Mouse (Mus musculus) limb, embryonic 14.5 days (tissue): Measurements from ENCODE around the gene Crabp2. TPM values are rescaled to one million over a fixed set of nuclear protein-coding genes. Genes with fewer than 3 reads are reported as not detected.

Source experiments
- ATAC-seq: fragments of 200-750 bp; cut with Nextera tagmentation; 2 replicates; pipeline ENCODE4 v1.8.0; 2017; ENCODE audit warnings: low read depth, moderate number of reproducible peaks, moderate TSS enrichment; ENCODE audit not compliant: low FRiP score
- DNase-seq: peaks from one replicate; pipeline ENCODE4 v3.0.0-alpha.2; 2015; ENCODE audit warnings: low spot score
- H3K27ac ChIP-seq: fragments of 300-500 bp; sonication (generic); replicated peaks from 2 replicates; pipeline ENCODE4 v1.5.1; 2014; ENCODE audit warnings: low read depth, mild to moderate bottlenecking, low read length, moderate library complexity, mixed read lengths
- H3K27me3 ChIP-seq: fragments of 300-500 bp; sonication (generic); 2 replicates; pipeline ENCODE4 v1.6.1; 2014; ENCODE audit warnings: low read length, mixed read lengths; ENCODE audit not compliant: control insufficient read depth, insufficient read depth
- H3K36me3 ChIP-seq: fragments of 300-500 bp; sonication (generic); 2 replicates; pipeline ENCODE4 v1.6.1; 2014; ENCODE audit warnings: mild to moderate bottlenecking, low read length, moderate library complexity, mixed read lengths; ENCODE audit not compliant: control insufficient read depth, insufficient read depth
- H3K4me1 ChIP-seq: fragments of 300-500 bp; sonication (generic); 2 replicates; pipeline ENCODE4 v1.6.1; 2014; ENCODE audit warnings: antibody characterized with exemption, low read length, mixed read lengths; ENCODE audit not compliant: control insufficient read depth, insufficient read depth
- H3K4me2 ChIP-seq: fragments of 300-500 bp; sonication (generic); replicated peaks from 2 replicates; pipeline ENCODE4 v1.6.1; 2014; ENCODE audit warnings: low read depth, mild to moderate bottlenecking, low read length, moderate library complexity; ENCODE audit not compliant: severe bottlenecking
- H3K4me3 ChIP-seq: fragments of 300-500 bp; sonication (generic); replicated peaks from 2 replicates; pipeline ENCODE4 v1.5.1; 2014; ENCODE audit warnings: low read length
- H3K9ac ChIP-seq: fragments of 300-500 bp; sonication (generic); 2 replicates; pipeline ENCODE4 v1.6.1; 2014; ENCODE audit warnings: mild to moderate bottlenecking, low read depth, low read length, moderate library complexity; ENCODE audit not compliant: severe bottlenecking
- H3K9me3 ChIP-seq: fragments of 300-500 bp; sonication (generic); 2 replicates; pipeline ENCODE4 v1.6.1; 2016; ENCODE audit warnings: low read length; ENCODE audit not compliant: control insufficient read depth
- POLR2A ChIP-seq: fragments of 200-500 bp; IDR thresholded peaks from 2 replicates; pipeline ENCODE4 v1.8.0; 2012; ENCODE audit warnings: inconsistent platforms, mild to moderate bottlenecking, moderate library complexity, borderline replicate concordance; ENCODE audit not compliant: insufficient read depth, insufficient read length; ENCODE audit errors: extremely low read depth
- WGBS: fragments of 180-500 bp; shearing (Covaris S2); extraction: QIAGEN DNeasy Blood & Tissue Kit; methylation state at CpG from one replicate; pipeline ENCODE4 v1.1.7; 2014; 5-methylcytosine and 5-hydroxymethylcytosine counted together
- polyA plus RNA-seq, 2 experiments: library from polyadenylated mRNA; depleted of rRNA in 1 of 2; stranded (reverse) in 1 of 2; unstranded in 1 of 2; fragments of >200 nt; fragmentation: Nextera tagmentation in 1 of 2; extraction: Ambion mirVana in 1 of 2; gene quantifications; 2 replicates each; pipeline versions ENCODE4 v1.2.1 to v1.2.3; 2012 to 2014

Gene Crabp2
- polyA plus RNA-seq, 2 experiments: 192 to 267 TPM

GRCm38 (mm10) chr3:87944838-87945600 lies 3.4 kb upstream of the Crabp2 start:
- ATAC-seq: peak; percentile 19; the same call in 1 of the 2 replicates
- TF ChIP-seq POLR2A: no peak
- no peaks in the 10 kb centered on the region for H3K27me3 ChIP-seq
- peaks cover 50% of the 10 kb centered on the region for H3K4me1 ChIP-seq
- H3K36me3 ChIP-seq: peaks cover 29% of the 10 kb centered on the region
- no peaks in the 10 kb centered on the region for H3K9me3 ChIP-seq
- no peak overlapping the region for H3K4me3 ChIP-seq
- peak; percentile 58 for DNase-seq
- peak overlapping the region; percentile 1; the same call in 1 of the 2 replicates for H3K4me2 ChIP-seq
- WGBS: 15% methylated on average over 4 of the region's 4 CpGs
- H3K9ac ChIP-seq: 0 out of 2 replicates have a peak overlapping the region, but pooled peaks have one; percentile 41
- peak overlapping the region; percentile 88 for H3K27ac ChIP-seq

DNA sequence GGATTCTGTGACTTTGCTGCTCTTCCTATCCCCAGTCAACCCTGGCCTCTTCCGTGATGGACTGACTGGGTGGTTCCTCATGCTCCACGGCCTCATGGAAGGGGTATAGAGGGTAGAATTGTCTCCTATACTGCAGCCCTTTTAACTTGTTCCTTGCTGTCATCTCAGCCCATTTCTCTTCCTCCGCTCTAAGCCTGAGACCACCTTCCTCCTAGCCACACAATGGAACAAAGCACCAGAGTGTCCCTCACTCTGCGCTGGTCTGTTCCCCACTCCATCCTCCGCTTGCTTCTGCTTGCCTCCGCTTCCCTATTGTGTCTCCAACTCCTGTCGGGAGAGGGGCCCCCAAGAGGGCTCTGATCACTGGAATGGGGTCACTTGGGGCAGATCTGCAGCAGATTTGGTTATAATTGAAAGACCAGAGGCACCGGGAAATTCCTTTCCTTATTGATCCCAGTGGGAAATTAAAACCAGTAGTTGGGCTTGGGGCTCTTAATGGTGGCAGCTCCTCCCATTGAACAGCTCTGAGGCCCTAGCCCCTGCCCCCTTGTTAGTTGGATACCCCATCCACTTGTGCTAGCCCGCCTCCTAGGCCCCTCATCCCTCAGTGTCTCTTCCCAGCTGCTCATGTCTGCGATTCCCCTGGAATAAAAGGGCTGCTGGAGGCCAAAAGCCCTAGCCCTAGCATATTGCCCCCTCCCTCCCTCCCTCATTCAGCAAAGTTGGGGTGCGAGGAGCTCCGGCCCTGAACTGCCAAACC lies 2.5 kb upstream of the Crabp2 start:
- peak; percentile 46 for DNase-seq
- Histone ChIP-seq H3K4me2 (peak overlapping the region; percentile 76), H3K27me3 (no peaks in the 10 kb centered on the region), H3K4me3 (no peak overlapping the region), H3K4me1 (peaks cover 58% of the 10 kb centered on the region), H3K9me3 (no peaks in the 10 kb centered on the region), H3K36me3 (peaks cover 20% of the 10 kb centered on the region), H3K27ac (peak overlapping the region; percentile 88), H3K9ac (peak overlapping the region; percentile 40)
- WGBS: 12% methylated on average over 12 of the region's 12 CpGs
- ATAC-seq: 0 out of 2 replicates have a peak, but pooled peaks have one; percentile 13
- no peak for TF ChIP-seq POLR2A

- Histone ChIP-seq H3K4me1 (peaks cover 63% of the 10 kb centered on the region), H3K9ac (peak overlapping the region; percentile 67), H3K27ac (peak overlapping the region; percentile 88), H3K27me3 (no peaks in the 10 kb centered on the region), H3K36me3 (peaks cover 14% of the 10 kb centered on the region), H3K9me3 (no peaks in the 10 kb centered on the region), H3K4me3 (no peak overlapping the region), H3K4me2 (peak overlapping the region; percentile 76)
- ATAC-seq: 0 out of 2 replicates have a peak, but pooled peaks have one; percentile 7
- DNase-seq: peak; percentile 62
- TF ChIP-seq POLR2A: no peak
- 17% methylated on average over 1 of the region's 1 CpGs for WGBS
Measured at GRCm38 (mm10) chr3:87946541-87946860, 2.0 kb upstream of the Crabp2 start.

DNA sequence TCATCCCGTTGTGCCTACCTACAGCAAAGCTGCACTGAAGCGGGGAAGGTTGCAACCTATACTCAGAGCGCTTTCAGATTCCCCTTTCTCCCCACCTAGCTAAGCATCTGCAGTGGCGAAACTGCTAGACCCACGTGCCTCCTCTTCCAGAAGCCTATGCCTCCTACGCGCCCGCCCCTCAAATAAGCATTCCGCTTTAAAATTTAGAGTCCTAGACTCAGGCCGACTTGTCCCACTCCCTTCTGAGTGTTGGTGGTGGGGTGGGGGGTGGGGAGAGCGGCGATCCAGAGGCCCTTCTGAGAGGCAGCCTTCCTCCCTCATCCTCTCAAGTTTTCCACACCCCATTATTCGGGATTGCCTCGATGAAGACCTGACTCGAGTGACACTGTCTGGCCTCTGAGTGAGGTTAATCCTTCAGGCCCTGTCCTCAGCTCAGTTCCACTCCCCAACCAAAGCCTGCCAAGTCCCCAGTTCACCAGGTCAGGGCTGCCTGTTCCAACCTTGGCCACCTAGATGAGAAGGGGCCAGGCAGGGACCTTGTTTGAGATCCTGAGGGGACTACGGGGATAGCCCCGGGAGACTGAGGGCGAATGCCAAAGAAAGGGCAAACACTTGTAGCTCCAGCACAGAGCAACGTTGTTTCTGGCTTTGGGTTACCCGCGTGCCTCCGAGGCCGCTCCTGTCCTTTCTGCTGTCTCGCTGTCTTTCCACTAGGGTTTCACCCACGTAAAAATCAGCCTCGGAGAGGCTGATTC lies 1.2 kb upstream of the Crabp2 start:
- Histone ChIP-seq H3K27me3 (no peaks in the 10 kb centered on the region), H3K4me2 (peak overlapping the region; percentile 76), H3K4me1 (peaks cover 71% of the 10 kb centered on the region), H3K9ac (peak overlapping the region; percentile 67), H3K27ac (peak overlapping the region; percentile 88), H3K4me3 (peak overlapping the region; percentile 57), H3K36me3 (peaks cover 10% of the 10 kb centered on the region; the same call in 1 of the 2 replicates), H3K9me3 (no peaks in the 10 kb centered on the region)
- DNase-seq (peak; percentile 21), ATAC-seq (no peak)
- WGBS: 2% methylated on average over 26 of the region's 26 CpGs
- TF ChIP-seq POLR2A: no peak

DNA sequence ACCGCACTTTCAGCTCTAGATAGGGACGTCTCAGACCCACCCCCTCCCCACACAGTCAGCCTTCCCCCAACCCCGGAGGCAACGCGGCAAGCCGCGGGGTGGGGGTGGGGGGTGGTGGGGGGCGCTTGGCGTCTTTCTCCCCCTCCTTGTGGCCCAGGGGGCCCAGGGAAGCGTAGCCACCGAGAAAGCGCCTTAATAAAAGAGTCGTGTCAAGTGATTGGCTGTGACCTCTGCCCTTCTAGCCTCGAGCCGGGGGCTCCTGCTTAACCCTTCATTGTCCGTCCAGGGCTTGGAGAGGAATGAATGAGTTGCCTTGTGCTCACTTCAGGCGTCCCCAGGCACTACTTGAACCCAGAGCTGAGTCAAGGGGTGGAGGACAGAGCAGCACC lies 661 bp upstream of the Crabp2 start:
- no peak for TF ChIP-seq POLR2A
- no peaks in the 10 kb centered on the region for H3K9me3 ChIP-seq
- ATAC-seq: no peak
- WGBS: 2% methylated on average over 17 of the region's 17 CpGs
- H3K9ac ChIP-seq: peak overlapping the region; percentile 67
- peak overlapping the region; percentile 57 for H3K4me3 ChIP-seq
- no peaks in the 10 kb centered on the region for H3K27me3 ChIP-seq
- H3K27ac ChIP-seq: peak overlapping the region; percentile 88
- H3K36me3 ChIP-seq: peaks cover 12% of the 10 kb centered on the region
- peaks cover 76% of the 10 kb centered on the region for H3K4me1 ChIP-seq
- peak overlapping the region; percentile 76 for H3K4me2 ChIP-seq
- DNase-seq: no peak
